Mouse (Mus musculus): ENCODE results near the gene Scn5a. TPM values are rescaled to one million over a fixed set of nuclear protein-coding genes. Genes with fewer than 3 reads are reported as not detected.

Scn5a gene
- polyA plus RNA-seq, 1 experiment, result 6.4 TPM

DNA sequence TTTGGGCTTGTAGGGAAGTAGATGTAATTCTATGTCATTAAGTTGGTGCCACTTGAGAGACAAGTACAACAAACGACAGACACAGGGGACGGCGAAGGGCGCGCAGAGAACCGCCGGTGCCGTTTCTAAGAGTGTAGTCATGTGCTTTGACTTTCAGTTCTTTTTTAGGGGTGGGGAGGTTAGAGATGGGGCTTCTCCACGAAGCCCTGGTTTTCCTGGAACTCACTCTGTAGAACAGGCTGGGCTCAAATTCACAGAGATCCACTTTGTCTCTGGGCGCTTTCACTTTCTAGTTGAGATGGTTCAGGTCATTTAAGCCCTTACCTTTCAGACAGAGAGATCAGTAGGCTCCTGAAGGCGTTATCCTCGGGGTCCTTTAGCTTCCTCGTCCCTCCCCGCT, 122.8 kb downstream of the Scn5a start:
- Histone ChIP-seq H3K4me3 (ENCODE audit: control insufficient read depth, insufficient read depth, low read length) (no peak overlapping the region), H3K36me3 (ENCODE audit: control insufficient read depth, insufficient read depth, low read length) (peaks cover 4% of the 10 kb centered on the region), H3K4me1 (replicated peaks; ENCODE audit: control insufficient read depth, insufficient read depth, low read length) (peaks cover 11% of the 10 kb centered on the region), H3K27ac (ENCODE audit: control insufficient read depth, insufficient read depth, low read length) (no peak overlapping the region), H3K27me3 (ENCODE audit: control insufficient read depth, insufficient read depth, low read length) (no peaks in the 10 kb centered on the region)
- no peak for DNase-seq
- TF ChIP-seq POLR2A (IDR thresholded peaks at IDR 0.05; ENCODE audit: control insufficient read depth, extremely low read depth, insufficient read depth, low read length, poor library complexity) (no peak), CTCF (IDR thresholded peaks at IDR 0.05; ENCODE audit: borderline replicate concordance, control insufficient read depth, extremely low read depth, insufficient read depth, low read length, poor library complexity) (no peak)
- 80% methylated on average over 14 of the region's 14 CpGs for WGBS

- H3K4me1 ChIP-seq (replicated peaks; ENCODE audit: control insufficient read depth, insufficient read depth, low read length), result peaks cover 7% of the 10 kb centered on the region
- TF ChIP-seq CTCF (IDR thresholded peaks at IDR 0.05; ENCODE audit: borderline replicate concordance, control insufficient read depth, extremely low read depth, insufficient read depth, low read length, poor library complexity), result no peak
- no peak for TF ChIP-seq POLR2A (IDR thresholded peaks at IDR 0.05; ENCODE audit: control insufficient read depth, extremely low read depth, insufficient read depth, low read length, poor library complexity)
- no peaks in the 10 kb centered on the region for H3K27me3 ChIP-seq (ENCODE audit: control insufficient read depth, insufficient read depth, low read length)
- no peak overlapping the region for H3K27ac ChIP-seq (ENCODE audit: control insufficient read depth, insufficient read depth, low read length)
- H3K4me3 ChIP-seq (ENCODE audit: control insufficient read depth, insufficient read depth, low read length), result no peak overlapping the region
- H3K36me3 ChIP-seq (ENCODE audit: control insufficient read depth, insufficient read depth, low read length), result peaks cover 31% of the 10 kb centered on the region
- DNase-seq, result no peak
- 10% methylated on average over 6 of the region's 6 CpGs for WGBS
Measured at GRCm38 (mm10) chr9:119445737-119446136, 133.1 kb downstream of the Scn5a start.

- TF ChIP-seq CTCF (IDR thresholded peaks at IDR 0.05; ENCODE audit: borderline replicate concordance, control insufficient read depth, extremely low read depth, insufficient read depth, low read length, poor library complexity) (peak; percentile 82; the same call in 1 of the 2 replicates), POLR2A (IDR thresholded peaks at IDR 0.05; ENCODE audit: control insufficient read depth, extremely low read depth, insufficient read depth, low read length, poor library complexity) (peak; percentile 67)
- DNase-seq, result peak; percentile 98
- Histone ChIP-seq H3K27me3 (ENCODE audit: control insufficient read depth, insufficient read depth, low read length) (no peaks in the 10 kb centered on the region), H3K27ac (ENCODE audit: control insufficient read depth, insufficient read depth, low read length) (peak within 1 kb of the TSS; percentile 33; the same call in 1 of the 2 replicates), H3K4me3 (ENCODE audit: control insufficient read depth, insufficient read depth, low read length) (peak within 1 kb of the TSS; percentile 62), H3K4me1 (replicated peaks; ENCODE audit: control insufficient read depth, insufficient read depth, low read length) (peaks cover 7% of the 10 kb centered on the region), H3K36me3 (ENCODE audit: control insufficient read depth, insufficient read depth, low read length) (peaks cover 23% of the 10 kb centered on the region)
- under 1% methylated on average over 52 of the region's 52 CpGs for whole genome bisulfite sequencing
Measured at GRCm38 (mm10) chr9:119444738-119445429, 133.9 kb downstream of the Scn5a start, which contains the start of gene Exog. Exog (plus strand) TSS chr9:119444943.

- H3K36me3 ChIP-seq (ENCODE audit: control insufficient read depth, insufficient read depth, low read length), result no peaks in the 10 kb centered on the region
- DNase-seq, result no peak
- no peak overlapping the region for H3K27ac ChIP-seq (ENCODE audit: control insufficient read depth, insufficient read depth, low read length)
- TF ChIP-seq CTCF (IDR thresholded peaks at IDR 0.05; ENCODE audit: borderline replicate concordance, control insufficient read depth, extremely low read depth, insufficient read depth, low read length, poor library complexity) (no peak), POLR2A (IDR thresholded peaks at IDR 0.05; ENCODE audit: control insufficient read depth, extremely low read depth, insufficient read depth, low read length, poor library complexity) (no peak)
- H3K27me3 ChIP-seq (ENCODE audit: control insufficient read depth, insufficient read depth, low read length), result no peaks in the 10 kb centered on the region
- WGBS, result 96% methylated on average over 9 of the region's 9 CpGs
- H3K4me3 ChIP-seq (ENCODE audit: control insufficient read depth, insufficient read depth, low read length), result no peak overlapping the region
- no peaks in the 10 kb centered on the region for H3K4me1 ChIP-seq (replicated peaks; ENCODE audit: control insufficient read depth, insufficient read depth, low read length)
Measured at GRCm38 (mm10) chr9:119438498-119439000, 140.3 kb downstream of the Scn5a start.

- no peaks in the 10 kb centered on the region for H3K4me1 ChIP-seq (replicated peaks; ENCODE audit: control insufficient read depth, insufficient read depth, low read length)
- H3K27ac ChIP-seq (ENCODE audit: control insufficient read depth, insufficient read depth, low read length), result no peak overlapping the region
- DNase-seq, result no peak
- TF ChIP-seq POLR2A (IDR thresholded peaks at IDR 0.05; ENCODE audit: control insufficient read depth, extremely low read depth, insufficient read depth, low read length, poor library complexity) (no peak), CTCF (IDR thresholded peaks at IDR 0.05; ENCODE audit: borderline replicate concordance, control insufficient read depth, extremely low read depth, insufficient read depth, low read length, poor library complexity) (no peak)
- no peaks in the 10 kb centered on the region for H3K27me3 ChIP-seq (ENCODE audit: control insufficient read depth, insufficient read depth, low read length)
- WGBS, result 94% methylated on average over 12 of the region's 12 CpGs
- no peak overlapping the region for H3K4me3 ChIP-seq (ENCODE audit: control insufficient read depth, insufficient read depth, low read length)
- no peaks in the 10 kb centered on the region for H3K36me3 ChIP-seq (ENCODE audit: control insufficient read depth, insufficient read depth, low read length)
Measured at GRCm38 (mm10) chr9:119438065-119438464, 140.8 kb downstream of the Scn5a start.

DNA sequence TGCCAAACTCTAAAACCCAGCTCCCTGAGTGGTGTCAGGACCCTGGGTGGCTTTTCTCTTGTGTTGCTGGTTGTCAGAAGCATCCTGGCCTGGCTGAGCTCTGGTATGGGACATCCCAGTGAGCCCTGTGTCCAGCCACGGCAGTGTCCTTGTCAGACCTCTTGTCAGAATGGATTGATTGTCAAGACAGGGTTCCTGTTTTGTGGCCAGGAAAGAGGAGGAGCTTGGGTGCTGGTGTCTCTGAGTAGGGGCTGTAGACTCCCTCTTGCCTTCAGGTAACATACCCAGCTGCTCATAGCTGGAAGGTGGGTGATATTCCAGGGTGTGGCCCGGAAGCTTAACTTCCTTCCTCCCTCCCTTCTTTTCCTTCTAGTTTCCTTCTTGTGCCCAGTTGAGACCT, 143.0 kb downstream of the Scn5a start:
- H3K4me3 ChIP-seq (ENCODE audit: control insufficient read depth, insufficient read depth, low read length), result no peak overlapping the region
- 72% methylated on average over 2 of the region's 2 CpGs for WGBS
- TF ChIP-seq CTCF (IDR thresholded peaks at IDR 0.05; ENCODE audit: borderline replicate concordance, control insufficient read depth, extremely low read depth, insufficient read depth, low read length, poor library complexity), result no peak
- no peak for TF ChIP-seq POLR2A (IDR thresholded peaks at IDR 0.05; ENCODE audit: control insufficient read depth, extremely low read depth, insufficient read depth, low read length, poor library complexity)
- no peak overlapping the region for H3K27ac ChIP-seq (ENCODE audit: control insufficient read depth, insufficient read depth, low read length)
- H3K4me1 ChIP-seq (replicated peaks; ENCODE audit: control insufficient read depth, insufficient read depth, low read length), result no peaks in the 10 kb centered on the region
- no peak for DNase-seq
- no peaks in the 10 kb centered on the region for H3K36me3 ChIP-seq (ENCODE audit: control insufficient read depth, insufficient read depth, low read length)
- H3K27me3 ChIP-seq (ENCODE audit: control insufficient read depth, insufficient read depth, low read length), result no peaks in the 10 kb centered on the region

Other genes with a start within 250 kb of the Scn5a start
- gene Acaa1a, start 239.3 kb downstream of the Scn5a start, polyA plus RNA-seq (2012; rRNA removed), result 193 and 212 TPM in 2 replicates
- 29.1 and 30.8 TPM in 2 replicates for gene Myd88, start 237.6 kb downstream of the Scn5a start, polyA plus RNA-seq (2012; rRNA removed)
- 3.3 and 5.3 TPM in 2 replicates for gene Xylb, start 221.6 kb downstream of the Scn5a start, polyA plus RNA-seq (2012; rRNA removed)
- gene Slc22a14, start 213.5 kb downstream of the Scn5a start, polyA plus RNA-seq (2012; rRNA removed), result 0.16 and 0.17 TPM in 2 replicates
- gene Acvr2b, start 176.9 kb downstream of the Scn5a start, polyA plus RNA-seq (2012; rRNA removed), result 7.7 and 8.3 TPM in 2 replicates
- 9.2 and 9.4 TPM in 2 replicates for gene Exog, start 134.1 kb downstream of the Scn5a start, polyA plus RNA-seq (2012; rRNA removed)
- gene Scn10a, start 140.3 kb upstream of the Scn5a start, polyA plus RNA-seq (2012; rRNA removed), result 0.09 and 0.20 TPM in 2 replicates
- 0.04 TPM in 1 of 2 replicates, not detected in the other for gene Scn11a, start 246.4 kb upstream of the Scn5a start, polyA plus RNA-seq (2012; rRNA removed)